Mouse (Mus musculus) cerebellum, postnatal 14 days (tissue): ENCODE measurements around the gene Cd63.
A peak's percentile ranks its signal among the peaks of the same experiment; 100 is the strongest.

Experiments
- DNase-seq, 2 experiments: peaks; one replicate each; pipeline ENCODE4 v3.0.0; 2021; ENCODE audit warnings: mixed read lengths in 2 of 2

The Cd63 gene

GRCm38 (mm10) chr10:128908778-128909448 lies 8.1 kb downstream of the Cd63 start:
- no peak for DNase-seq

GRCm38 (mm10) chr10:128909567-128910028 lies 8.8 kb downstream of the Cd63 start:
- peak; percentile 77 to 80 for DNase-seq

- peak; percentile 71 to 80 for DNase-seq
Measured at GRCm38 (mm10) chr10:128910066-128910841, 9.5 kb downstream of the Cd63 start.

GRCm38 (mm10) chr10:128911430-128911829 lies 10.6 kb downstream of the Cd63 start:
- no peak for DNase-seq

GRCm38 (mm10) chr10:128912268-128912667 lies 11.5 kb downstream of the Cd63 start:
- no peak for DNase-seq

- no peak for DNase-seq
Measured at GRCm38 (mm10) chr10:128912791-128913190, 12.0 kb downstream of the Cd63 start.

- DNase-seq: peak; percentile 98 to 99
Measured at GRCm38 (mm10) chr10:128913219-128913618, 12.4 kb downstream of the Cd63 start.

GRCm38 (mm10) chr10:128913696-128914095 lies 12.9 kb downstream of the Cd63 start:
- peak; percentile 56 to 61 for DNase-seq

GRCm38 (mm10) chr10:128915550-128915949 lies 14.8 kb downstream of the Cd63 start:
- DNase-seq: no peak

GRCm38 (mm10) chr10:128916665-128917064 lies 15.9 kb downstream of the Cd63 start:
- no peak for DNase-seq

- no peak for DNase-seq
Measured at GRCm38 (mm10) chr10:128917400-128917799, 16.6 kb downstream of the Cd63 start.

- peak; percentile 98 to 99 for DNase-seq
Measured at GRCm38 (mm10) chr10:128918246-128918645, 17.5 kb downstream of the Cd63 start.

GRCm38 (mm10) chr10:128919203-128919631 lies 18.4 kb downstream of the Cd63 start:
- DNase-seq: peak; percentile 71 to 73

GRCm38 (mm10) chr10:128919966-128920365 lies 19.2 kb downstream of the Cd63 start:
- no peak for DNase-seq

GRCm38 (mm10) chr10:128920736-128921161 lies 20.0 kb downstream of the Cd63 start:
- DNase-seq: no peak

- no peak for DNase-seq
Measured at GRCm38 (mm10) chr10:128921251-128921650, 20.5 kb downstream of the Cd63 start.

GRCm38 (mm10) chr10:128921883-128922821 lies 21.4 kb downstream of the Cd63 start:
- DNase-seq: peak in 1 of 2 experiments; percentile 44

- no peak for DNase-seq
Measured at GRCm38 (mm10) chr10:128922822-128923012, 21.9 kb downstream of the Cd63 start, which contains the start of gene Rdh5. TSS of gene Rdh5 (minus strand) at chr10:128922888.

- peak; percentile 93 to 96 for DNase-seq
Measured at GRCm38 (mm10) chr10:128923013-128923691, 22.4 kb downstream of the Cd63 start.

GRCm38 (mm10) chr10:128923935-128924334 lies 23.1 kb downstream of the Cd63 start, which contains the start of gene Bloc1s1:
TSS of gene Bloc1s1 (minus strand) at chr10:128924035.
- DNase-seq: no peak

GRCm38 (mm10) chr10:128928356-128928755 lies 27.6 kb downstream of the Cd63 start:
- DNase-seq: peak; percentile 52 to 71

- DNase-seq: no peak
Measured at GRCm38 (mm10) chr10:128929638-128930378, 29.0 kb downstream of the Cd63 start.
